Mouse (Mus musculus) hindbrain, embryonic 12.5 days (tissue): Measurements from ENCODE around the gene Tmem63a. TPM values are rescaled to one million over a fixed set of nuclear protein-coding genes. Genes with fewer than 3 reads are reported as not detected.
"Not testable (repeated sequence)": the region's sequence is repeated elsewhere in the genome, so short reads cannot be mapped to it uniquely, and the experiment has no call there.

Experiments
- ATAC-seq: fragments of 200-750 bp; cut with Nextera tagmentation; 2 replicates; pipeline ENCODE4 v1.8.0; 2017; ENCODE audit warnings: moderate TSS enrichment; ENCODE audit not compliant: low FRiP score
- H3K27ac ChIP-seq: fragments of 300-500 bp; sonication (generic); 2 replicates; pipeline ENCODE4 v1.5.1; 2016; ENCODE audit warnings: mild to moderate bottlenecking
- H3K27me3 ChIP-seq: fragments of 300-500 bp; sonication (generic); 2 replicates; pipeline ENCODE4 v1.6.1; 2016; ENCODE audit warnings: mild to moderate bottlenecking
- H3K36me3 ChIP-seq: fragments of 300-500 bp; sonication (generic); 2 replicates; pipeline ENCODE4 v1.6.1; 2016; ENCODE audit warnings: mild to moderate bottlenecking
- H3K4me1 ChIP-seq: fragments of 300-500 bp; sonication (generic); 2 replicates; pipeline ENCODE4 v1.6.1; 2016
- H3K4me2 ChIP-seq: fragments of 300-500 bp; sonication (generic); replicated peaks from 2 replicates; pipeline ENCODE4 v1.6.1; 2016; ENCODE audit warnings: mild to moderate bottlenecking
- H3K4me3 ChIP-seq: fragments of 300-500 bp; sonication (generic); 2 replicates; pipeline ENCODE4 v1.5.1; 2016; ENCODE audit warnings: mild to moderate bottlenecking
- H3K9ac ChIP-seq: fragments of 300-500 bp; sonication (generic); 2 replicates; pipeline ENCODE4 v1.6.1; 2016; ENCODE audit warnings: mild to moderate bottlenecking, moderate library complexity
- H3K9me3 ChIP-seq: fragments of 300-500 bp; sonication (generic); replicated peaks from 2 replicates; pipeline ENCODE4 v1.6.1; 2016; ENCODE audit warnings: mild to moderate bottlenecking
- WGBS: fragments of 180-500 bp; shearing (Covaris S2); methylation state at CpG from one replicate; pipeline ENCODE4 v1.1.7; 2016; 5-methylcytosine and 5-hydroxymethylcytosine counted together
- polyA plus RNA-seq: library from polyadenylated mRNA; unstranded; fragments of >200 nt; fragmentation: Nextera tagmentation; extraction: Ambion mirVana; gene quantifications from 2 replicates; pipeline ENCODE4 v1.2.1, GENCODE M21; 2016

The Tmem63a gene
- polyA plus RNA-seq = 6.9 and 7.2 TPM in 2 replicates

DNA sequence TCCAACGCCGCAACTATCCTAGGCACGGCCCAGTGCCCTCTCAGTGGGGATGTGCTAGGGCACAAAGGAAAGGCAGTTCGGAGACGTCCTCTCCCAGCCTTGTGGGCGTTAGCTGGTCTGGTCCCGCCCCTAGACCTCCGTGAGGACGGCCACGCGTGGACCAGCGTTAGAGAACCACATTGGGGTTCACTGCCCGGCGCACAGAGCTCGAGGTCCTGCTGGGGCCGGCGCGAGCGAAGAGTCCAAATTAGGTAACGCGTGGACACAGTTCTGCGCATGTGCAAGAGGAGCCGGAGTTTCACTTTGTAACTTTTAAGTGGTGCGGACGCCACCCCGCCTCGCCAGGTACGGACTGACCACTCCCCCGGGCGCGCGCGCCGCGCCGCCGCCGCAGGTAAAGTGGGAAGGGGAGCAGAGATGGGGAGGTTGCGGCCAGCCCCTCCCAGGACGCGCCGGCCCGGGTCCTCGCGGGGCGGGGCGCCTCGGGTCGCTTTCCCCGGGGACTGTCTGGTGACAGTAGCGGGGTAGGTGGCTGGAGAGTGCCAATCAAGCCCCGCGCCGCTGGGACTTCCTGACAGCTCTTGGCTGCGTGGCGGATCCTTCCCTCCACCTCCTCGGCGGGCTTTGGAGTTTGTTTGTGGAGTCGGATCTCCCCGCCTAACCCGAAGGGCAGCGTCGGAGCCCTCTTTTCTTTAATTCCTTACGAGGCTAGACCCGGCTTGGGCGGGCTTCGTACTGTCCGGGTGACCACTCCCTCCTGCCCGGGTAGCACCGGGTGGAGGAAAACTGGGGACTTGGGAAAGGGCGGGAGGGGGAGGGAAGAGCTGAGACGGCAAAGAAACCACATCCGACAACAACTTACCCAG is at the start of gene Tmem63a:
Gene Tmem63a, plus strand, starts transcription at position 179 of the 866 bp plus-strand sequence.
- Histone ChIP-seq H3K4me3 (peak within 1 kb of the TSS; percentile 70), H3K27me3 (peaks cover 66% of the 10 kb centered on the region), H3K27ac (no peak within 1 kb of the TSS), H3K9ac (peak within 1 kb of the TSS; percentile 68), H3K4me2 (peak within 1 kb of the TSS; percentile 95), H3K36me3 (no peaks in the 10 kb centered on the region), H3K9me3 (no peaks in the 10 kb centered on the region), H3K4me1 (peaks cover 25% of the 10 kb centered on the region)
- ATAC-seq = peak; percentile 46; the same call in 1 of the 2 replicates
- WGBS = under 1% methylated on average over 73 of the region's 73 CpGs

DNA sequence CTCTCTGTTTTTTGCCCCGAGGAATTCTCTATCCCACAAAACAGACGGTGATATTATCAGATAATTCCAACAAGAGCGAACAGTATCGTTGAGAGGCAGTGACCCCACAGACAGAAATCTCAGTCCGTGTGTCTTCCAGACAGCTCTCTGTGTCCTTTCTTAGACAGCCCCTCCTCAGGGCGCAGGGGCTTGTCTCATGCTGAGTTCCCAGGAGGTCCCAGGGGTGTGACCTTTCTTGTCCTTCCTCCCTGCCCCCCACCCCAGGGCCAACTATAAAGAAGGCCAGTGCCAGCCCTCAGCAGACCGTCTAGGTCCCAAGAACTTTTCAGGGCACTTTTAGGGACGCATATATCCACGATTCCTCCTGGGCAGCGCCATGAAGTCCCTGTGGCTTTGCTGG is 49.3 kb upstream of the Tmem63a start, which contains the start of gene Lefty2:
Gene Lefty2, plus strand, starts transcription at position 301 of the 400 bp plus-strand sequence.
- Histone ChIP-seq H3K27ac (no peak within 1 kb of the TSS), H3K9me3 (no peaks in the 10 kb centered on the region), H3K4me3 (no peak within 1 kb of the TSS), H3K36me3 (no peaks in the 10 kb centered on the region), H3K4me1 (peaks cover 14% of the 10 kb centered on the region), H3K9ac (no peak within 1 kb of the TSS), H3K4me2 (no peak within 1 kb of the TSS), H3K27me3 (peaks cover 47% of the 10 kb centered on the region)
- WGBS = 59% methylated on average over 10 of the region's 10 CpGs
- ATAC-seq = no peak

DNA sequence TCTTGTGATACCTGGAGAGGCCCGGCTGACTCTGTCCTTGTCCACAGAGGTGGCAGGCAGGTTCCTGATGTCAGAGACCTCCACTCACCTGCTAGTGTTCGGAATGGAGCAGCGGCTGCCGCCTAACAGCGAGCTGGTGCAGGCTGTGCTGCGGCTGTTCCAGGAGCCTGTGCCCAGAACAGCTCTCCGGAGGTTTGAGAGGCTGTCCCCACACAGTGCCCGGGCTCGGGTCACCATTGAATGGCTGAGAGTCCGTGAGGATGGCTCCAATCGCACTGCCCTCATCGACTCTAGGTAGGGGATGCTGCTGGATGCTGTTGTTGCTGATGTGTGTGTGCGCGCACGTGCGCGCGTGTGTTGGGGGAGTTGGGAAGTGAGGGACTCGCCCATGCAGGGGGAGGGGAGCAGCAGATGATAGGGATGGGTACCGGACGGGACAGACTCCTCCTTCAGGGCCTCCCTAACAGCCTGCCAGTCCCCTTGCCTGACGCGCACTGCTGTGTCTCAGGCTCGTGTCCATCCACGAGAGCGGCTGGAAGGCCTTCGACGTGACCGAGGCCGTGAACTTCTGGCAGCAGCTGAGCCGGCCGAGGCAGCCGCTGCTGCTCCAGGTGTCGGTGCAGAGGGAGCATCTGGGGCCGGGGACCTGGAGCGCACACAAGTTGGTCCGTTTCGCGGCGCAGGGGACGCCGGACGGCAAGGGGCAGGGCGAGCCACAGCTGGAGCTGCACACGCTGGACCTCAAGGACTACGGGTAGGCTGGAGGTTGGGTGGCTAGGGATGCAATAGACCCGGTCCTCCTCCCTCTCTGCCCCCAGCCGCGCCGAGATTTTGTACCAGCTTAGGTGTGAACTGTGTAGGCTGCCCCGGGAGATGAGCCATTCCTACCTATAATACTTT is 47.8 kb upstream of the Tmem63a start:
- Histone ChIP-seq H3K4me2 (peak overlapping the region; percentile 48), H3K4me3 (peak overlapping the region; percentile 14; the same call in 1 of the 2 replicates), H3K27me3 (peaks cover 47% of the 10 kb centered on the region)
- H3K27ac ChIP-seq, H3K9ac ChIP-seq, H3K9me3 ChIP-seq, H3K4me1 ChIP-seq, ATAC-seq, H3K36me3 ChIP-seq: not testable (repeated sequence)
- WGBS = 4% methylated on average over 51 of the region's 51 CpGs

DNA sequence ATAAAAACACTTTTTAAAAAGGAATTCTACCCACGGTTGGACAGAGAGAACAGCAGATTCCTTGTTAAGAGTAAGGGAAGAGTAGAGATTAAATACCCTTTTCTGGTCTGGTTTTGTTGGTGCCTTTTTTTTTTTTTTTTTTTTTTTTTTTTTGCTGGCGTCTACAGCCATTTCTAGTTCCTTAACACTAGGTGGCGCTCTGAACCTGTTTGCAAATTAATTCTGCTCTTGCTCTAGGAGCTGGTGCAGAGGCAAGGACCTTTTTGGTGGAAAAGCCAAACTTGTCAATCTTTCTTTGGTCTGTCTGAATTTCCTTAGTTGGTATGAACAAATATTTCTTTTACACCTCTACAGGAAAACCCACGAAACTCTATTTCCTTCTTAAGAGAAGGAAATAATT is 41.0 kb upstream of the Tmem63a start:
- no peak for ATAC-seq
- no peak overlapping the region for H3K4me2 ChIP-seq
- H3K9ac ChIP-seq = no peak overlapping the region
- H3K27ac ChIP-seq = no peak overlapping the region
- no peak overlapping the region for H3K4me3 ChIP-seq
- under 1% methylated on average over 4 of the region's 4 CpGs for WGBS
- H3K36me3 ChIP-seq = peaks cover 5% of the 10 kb centered on the region
- no peaks in the 10 kb centered on the region for H3K9me3 ChIP-seq
- H3K27me3 ChIP-seq = peaks cover under 1% of the 10 kb centered on the region; the same call in 1 of the 2 replicates
- H3K4me1 ChIP-seq = peaks cover 19% of the 10 kb centered on the region

DNA sequence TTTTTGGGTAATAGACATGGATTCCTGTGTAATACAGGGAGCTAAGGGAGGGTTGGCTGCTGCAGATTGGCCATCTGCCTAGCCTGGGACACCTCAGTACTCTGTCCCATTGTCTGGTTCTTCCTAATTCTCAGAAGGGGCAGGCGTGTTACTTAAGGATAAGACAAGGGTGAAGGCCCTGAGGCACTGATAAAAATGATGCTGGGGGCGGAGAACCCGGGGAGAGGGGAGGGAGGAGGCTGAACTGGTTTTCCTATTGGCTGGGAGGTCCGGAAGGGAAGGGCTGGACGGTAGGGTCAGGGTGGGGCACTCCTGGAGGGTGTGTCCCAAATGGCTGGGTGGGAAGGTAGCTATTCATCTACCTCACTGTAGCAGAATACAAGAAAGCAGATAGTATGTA is 39.2 kb upstream of the Tmem63a start:
- Histone ChIP-seq H3K36me3 (peaks cover 23% of the 10 kb centered on the region), H3K4me3 (no peak overlapping the region), H3K4me2 (no peak overlapping the region), H3K9ac (no peak overlapping the region), H3K9me3 (no peaks in the 10 kb centered on the region), H3K27me3 (no peaks in the 10 kb centered on the region), H3K27ac (no peak overlapping the region), H3K4me1 (peaks cover 22% of the 10 kb centered on the region)
- 24% methylated on average over 5 of the region's 5 CpGs for WGBS
- ATAC-seq = no peak

DNA sequence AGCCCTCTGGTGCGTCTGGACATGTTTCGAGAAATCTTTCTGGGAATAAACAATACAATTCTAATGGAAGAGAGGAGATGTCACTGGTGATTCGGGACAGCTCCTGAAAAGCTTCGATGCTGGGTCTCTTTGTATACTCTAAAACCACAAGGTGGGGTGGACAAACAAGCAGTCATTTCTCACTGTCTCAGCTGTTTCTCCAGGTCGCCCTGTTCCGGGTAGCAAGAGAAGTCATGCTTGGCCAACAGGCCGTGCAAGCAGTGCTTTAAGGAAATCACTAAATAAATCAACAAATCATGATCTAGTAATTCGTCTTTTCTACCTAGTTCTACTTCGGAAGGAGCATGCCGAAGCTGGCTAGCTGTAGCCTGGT is 38.5 kb upstream of the Tmem63a start:
- WGBS = 41% methylated on average over 10 of the region's 10 CpGs
- H3K4me1 ChIP-seq = peaks cover 22% of the 10 kb centered on the region
- ATAC-seq = 0 out of 2 replicates have a peak, but pooled peaks have one; percentile 23
- H3K9ac ChIP-seq = peak overlapping the region; percentile 93; the same call in 1 of the 2 replicates
- H3K4me2 ChIP-seq = peak overlapping the region; percentile 95
- no peaks in the 10 kb centered on the region for H3K27me3 ChIP-seq
- H3K27ac ChIP-seq = no peak overlapping the region
- no peaks in the 10 kb centered on the region for H3K9me3 ChIP-seq
- H3K36me3 ChIP-seq = peaks cover 30% of the 10 kb centered on the region
- peak overlapping the region; percentile 80 for H3K4me3 ChIP-seq

DNA sequence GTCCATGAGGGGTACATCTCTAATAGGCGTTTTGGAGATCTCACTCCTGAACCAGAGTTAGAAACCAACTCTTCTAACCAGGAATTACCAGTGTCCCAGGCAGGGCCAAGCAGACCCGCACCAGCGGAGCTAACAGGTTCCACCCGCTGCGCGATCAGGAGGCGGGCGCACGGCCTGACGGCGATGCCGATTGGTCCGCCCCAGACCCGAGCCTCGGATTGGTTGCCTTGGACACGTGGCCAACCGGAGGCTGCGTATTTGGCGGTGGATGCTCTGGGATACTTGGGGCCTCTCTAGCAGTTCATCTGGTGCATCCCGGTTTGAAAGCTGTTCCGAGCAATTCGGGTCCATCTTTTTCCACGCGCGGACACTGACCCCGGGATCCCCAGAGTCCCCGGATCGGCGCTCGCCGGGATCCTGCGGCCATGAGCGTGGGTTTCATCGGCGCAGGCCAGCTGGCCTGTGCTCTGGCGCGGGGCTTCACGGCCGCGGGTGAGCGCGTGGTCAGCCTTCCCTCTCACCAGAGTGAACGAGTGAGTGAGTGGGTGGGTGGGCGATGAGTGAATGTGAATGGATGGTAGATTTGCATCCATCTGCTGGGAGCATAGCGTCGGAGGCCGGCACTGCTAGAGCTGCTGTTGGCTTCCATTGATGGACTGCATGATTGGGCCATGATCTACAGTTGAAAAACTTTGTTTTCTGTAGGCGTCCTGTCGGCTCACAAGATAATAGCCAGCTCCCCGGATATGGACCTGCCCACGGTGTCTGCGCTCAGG is 37.9 kb upstream of the Tmem63a start, which contains the start of gene Pycr2:
Gene Pycr2, plus strand, starts transcription at position 255 of the 776 bp plus-strand sequence.
- peak within 1 kb of the TSS; percentile 84 for H3K27ac ChIP-seq
- H3K27me3 ChIP-seq = no peaks in the 10 kb centered on the region
- peaks cover 22% of the 10 kb centered on the region for H3K4me1 ChIP-seq
- H3K9ac ChIP-seq = peak within 1 kb of the TSS; percentile 93
- no peaks in the 10 kb centered on the region for H3K9me3 ChIP-seq
- peaks cover 36% of the 10 kb centered on the region for H3K36me3 ChIP-seq
- peak; percentile 98 for ATAC-seq
- WGBS = under 1% methylated on average over 52 of the region's 52 CpGs
- H3K4me2 ChIP-seq = peak within 1 kb of the TSS; percentile 95
- H3K4me3 ChIP-seq = peak within 1 kb of the TSS; percentile 80

DNA sequence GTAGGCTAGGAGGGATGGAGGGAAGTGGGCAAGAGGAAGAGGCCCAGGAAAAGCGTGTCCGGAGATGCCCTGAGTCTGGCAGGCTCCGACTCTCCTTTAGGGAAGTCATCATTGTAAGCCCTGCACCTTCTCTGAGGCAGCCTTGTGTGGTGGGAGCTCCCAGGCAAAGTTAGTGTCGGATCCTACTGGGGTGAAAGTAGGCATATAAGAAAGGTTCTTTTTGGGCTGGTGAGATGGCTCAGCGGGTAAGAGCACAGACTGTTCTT is 37.4 kb upstream of the Tmem63a start:
- Histone ChIP-seq H3K9me3 (no peaks in the 10 kb centered on the region), H3K36me3 (peaks cover 38% of the 10 kb centered on the region), H3K4me1 (peaks cover 22% of the 10 kb centered on the region), H3K9ac (peak overlapping the region; percentile 93), H3K4me3 (peak overlapping the region; percentile 80), H3K27ac (peak overlapping the region; percentile 84; the same call in 1 of the 2 replicates), H3K4me2 (peak overlapping the region; percentile 95), H3K27me3 (no peaks in the 10 kb centered on the region)
- ATAC-seq = peak; percentile 5; the same call in 1 of the 2 replicates
- 3% methylated on average over 5 of the region's 5 CpGs for WGBS

DNA sequence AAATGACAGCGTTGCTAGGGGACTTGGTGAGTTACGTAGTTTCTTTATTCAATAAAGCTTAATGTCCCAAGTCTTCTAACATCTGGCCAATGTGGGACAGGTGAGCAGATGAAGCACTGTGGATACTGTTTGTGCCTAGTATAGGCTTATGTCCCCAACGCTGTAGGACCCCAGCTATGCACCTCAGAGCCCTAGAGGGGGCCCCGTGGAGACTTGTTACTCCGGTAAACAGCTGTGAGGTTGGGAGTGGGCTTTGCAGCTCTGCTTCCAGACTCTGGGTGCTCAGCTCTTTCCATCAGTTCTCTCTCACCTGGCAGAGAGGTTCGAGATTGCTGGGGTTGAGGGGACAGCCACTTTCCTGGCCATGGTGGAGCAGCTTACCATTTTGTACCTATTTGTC is 36.8 kb upstream of the Tmem63a start:
- Histone ChIP-seq H3K27ac (no peak overlapping the region), H3K27me3 (no peaks in the 10 kb centered on the region), H3K9ac (peak overlapping the region; percentile 93; the same call in 1 of the 2 replicates), H3K4me1 (peaks cover 22% of the 10 kb centered on the region), H3K4me2 (peak overlapping the region; percentile 95), H3K9me3 (no peaks in the 10 kb centered on the region), H3K4me3 (peak overlapping the region; percentile 80), H3K36me3 (peaks cover 38% of the 10 kb centered on the region)
- ATAC-seq = no peak
- WGBS = 63% methylated on average over 6 of the region's 6 CpGs

DNA sequence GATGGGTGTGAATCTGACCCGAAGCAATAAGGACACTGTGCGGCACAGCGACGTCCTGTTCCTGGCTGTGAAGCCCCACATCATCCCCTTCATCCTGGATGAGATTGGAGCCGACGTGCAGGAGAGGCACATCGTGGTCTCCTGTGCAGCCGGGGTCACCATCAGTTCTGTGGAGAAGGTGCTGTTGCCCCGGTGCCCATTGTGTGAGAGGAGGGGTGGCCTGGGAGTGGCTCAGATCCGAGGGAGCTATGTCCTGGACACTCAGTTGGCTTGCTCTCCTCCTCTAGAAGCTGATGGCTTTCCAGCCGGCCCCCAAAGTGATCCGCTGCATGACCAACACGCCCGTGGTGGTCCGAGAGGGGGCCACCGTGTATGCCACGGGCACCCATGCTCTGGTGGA is 36.3 kb upstream of the Tmem63a start:
- Histone ChIP-seq H3K27ac (no peak overlapping the region), H3K27me3 (no peaks in the 10 kb centered on the region), H3K4me1 (peaks cover 22% of the 10 kb centered on the region), H3K4me2 (peak overlapping the region; percentile 95; the same call in 1 of the 2 replicates), H3K36me3 (peaks cover 38% of the 10 kb centered on the region), H3K9me3 (no peaks in the 10 kb centered on the region), H3K4me3 (0 out of 2 replicates have a peak overlapping the region, but pooled peaks have one; percentile 80), H3K9ac (peak overlapping the region; percentile 93)
- 94% methylated on average over 17 of the region's 17 CpGs for WGBS
- ATAC-seq = no peak

DNA sequence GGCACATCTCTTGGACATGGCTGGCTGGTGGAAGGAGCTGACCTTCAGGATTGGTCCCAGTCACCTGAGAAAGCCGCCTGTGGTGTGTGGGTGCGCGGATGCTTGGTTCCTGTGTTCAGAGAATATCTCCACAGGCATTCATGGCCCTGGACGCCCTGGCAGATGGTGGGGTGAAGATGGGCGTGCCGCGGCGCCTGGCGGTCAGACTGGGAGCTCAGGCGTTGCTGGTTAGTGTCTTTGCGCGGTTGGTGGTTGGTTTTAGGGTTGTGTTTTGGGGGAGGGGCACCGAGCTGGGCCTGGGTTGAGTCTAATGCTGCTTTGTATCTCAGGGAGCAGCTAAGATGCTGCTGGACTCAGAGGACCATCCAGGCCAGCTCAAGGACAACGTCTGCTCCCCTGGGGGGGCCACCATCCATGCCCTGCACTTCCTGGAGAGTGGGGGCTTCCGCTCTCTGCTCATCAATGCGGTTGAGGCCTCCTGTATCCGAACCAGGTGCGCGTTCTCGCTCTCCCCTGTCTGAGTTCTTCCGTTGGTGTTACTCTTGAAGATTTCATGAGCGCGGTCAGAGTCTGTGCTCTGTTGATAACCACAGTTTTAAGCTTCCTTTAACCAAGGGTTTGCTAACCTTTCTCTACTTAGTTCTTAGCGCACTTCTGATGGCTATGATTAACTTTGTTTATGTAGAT is 35.5 kb upstream of the Tmem63a start:
- H3K9ac ChIP-seq = peak overlapping the region; percentile 0; the same call in 1 of the 2 replicates
- H3K4me1 ChIP-seq = peaks cover 24% of the 10 kb centered on the region
- H3K27ac ChIP-seq = no peak overlapping the region
- 92% methylated on average over 24 of the region's 24 CpGs for WGBS
- no peaks in the 10 kb centered on the region for H3K27me3 ChIP-seq
- no peaks in the 10 kb centered on the region for H3K9me3 ChIP-seq
- no peak for ATAC-seq
- H3K36me3 ChIP-seq = peaks cover 38% of the 10 kb centered on the region
- no peak overlapping the region for H3K4me2 ChIP-seq
- no peak overlapping the region for H3K4me3 ChIP-seq
